Mouse (Mus musculus): ENCODE measurements around the gene Grem1.

Grem1 gene

DNA sequence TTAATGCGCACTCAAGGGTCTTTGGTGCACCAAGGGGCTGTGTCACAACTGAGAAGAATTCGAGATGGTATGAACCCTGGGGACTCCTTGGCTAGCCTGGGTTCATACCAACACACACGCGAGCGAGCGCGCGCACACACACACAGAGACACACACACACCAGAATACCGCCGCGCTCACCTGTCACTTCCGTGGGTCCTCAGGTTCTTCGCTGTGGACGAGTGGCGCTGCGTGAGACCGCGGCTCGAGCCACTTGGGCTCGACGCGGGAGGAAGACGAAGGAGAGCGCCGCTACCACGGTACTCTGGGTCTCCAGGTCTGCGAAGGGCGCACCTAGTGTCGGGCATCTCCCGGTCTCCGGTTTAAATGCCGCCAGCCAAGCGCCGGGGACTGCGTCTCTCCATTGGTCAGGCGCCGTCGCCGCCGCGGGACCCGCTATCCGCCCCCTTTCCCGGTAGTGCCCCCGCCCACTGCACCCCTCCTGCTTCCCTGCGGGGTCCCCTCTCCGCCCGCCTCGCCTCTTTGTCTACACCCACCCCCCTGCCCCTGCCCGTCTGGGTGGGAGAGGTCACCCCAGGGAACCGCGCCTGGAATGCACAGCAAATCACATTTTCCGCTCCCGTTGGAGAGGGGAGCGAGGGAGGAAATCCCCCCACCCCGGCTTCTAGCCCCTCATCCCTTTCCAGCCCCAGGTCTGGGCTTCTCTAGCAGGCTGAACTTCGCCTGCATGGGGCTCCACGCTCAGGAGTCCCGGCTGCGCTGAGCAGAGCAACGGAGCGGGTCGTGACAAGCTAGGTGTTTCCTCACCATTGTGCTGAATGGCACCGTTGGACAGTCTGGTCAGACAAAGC is at the start of gene Grem1:
TSS of gene Grem1 (minus strand) at position 336 of the 851 bp plus-strand sequence.
- DNase-seq, result no peak

- peak in 1 of 2 experiments; percentile 52 for DNase-seq
Observed at GRCm38 (mm10) chr2:113807640-113808039, 49.2 kb upstream of the Grem1 start.

GRCm38 (mm10) chr2:113806851-113807577 is 48.6 kb upstream of the Grem1 start:
- no peak for DNase-seq

DNA sequence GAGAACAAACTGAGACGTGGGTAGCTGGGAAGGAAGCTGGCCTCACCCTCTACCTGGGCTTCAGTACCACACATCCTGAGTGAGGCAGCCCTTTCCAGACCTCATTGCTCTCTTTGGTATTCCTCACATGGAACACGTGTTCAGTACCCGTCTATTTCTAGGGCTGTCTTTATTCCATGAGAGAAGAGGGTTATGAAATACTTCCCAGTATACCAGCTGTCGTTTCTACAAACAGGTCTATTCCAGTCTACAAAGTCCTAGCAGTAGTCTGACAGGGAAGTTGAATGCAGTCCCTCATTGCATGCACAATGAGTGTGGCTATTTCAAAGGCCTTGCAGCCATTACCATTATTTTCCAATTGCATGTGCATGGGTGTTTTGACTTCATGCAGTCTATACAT is 47.3 kb upstream of the Grem1 start:
- no peak for DNase-seq

- no peak for DNase-seq
Observed at GRCm38 (mm10) chr2:113803753-113804152, 45.3 kb upstream of the Grem1 start.

DNA sequence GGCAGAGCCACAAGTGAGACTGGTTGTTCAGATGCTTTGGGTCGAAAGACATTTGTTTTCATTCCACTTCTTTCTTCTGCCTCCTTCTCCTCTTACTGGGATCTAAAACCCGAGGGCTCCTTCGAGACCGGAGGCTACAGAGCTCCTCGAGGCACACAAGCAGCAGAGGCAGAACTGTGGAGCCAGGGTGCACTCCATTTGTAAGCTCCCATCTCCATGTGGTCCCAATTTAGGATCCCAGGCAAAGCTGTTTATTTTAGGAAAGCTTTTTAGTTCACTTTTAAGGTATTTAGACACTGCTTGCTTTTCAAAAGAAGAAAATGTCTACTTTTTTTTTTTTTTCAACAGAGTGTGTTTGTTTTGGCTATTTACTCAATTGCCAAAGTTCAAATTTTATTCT is 42.4 kb upstream of the Grem1 start:
- DNase-seq, result no peak

- DNase-seq, result no peak
Observed at GRCm38 (mm10) chr2:113798605-113799004, 40.2 kb upstream of the Grem1 start.

GRCm38 (mm10) chr2:113795186-113795585 is 36.7 kb upstream of the Grem1 start:
- no peak for DNase-seq

DNA sequence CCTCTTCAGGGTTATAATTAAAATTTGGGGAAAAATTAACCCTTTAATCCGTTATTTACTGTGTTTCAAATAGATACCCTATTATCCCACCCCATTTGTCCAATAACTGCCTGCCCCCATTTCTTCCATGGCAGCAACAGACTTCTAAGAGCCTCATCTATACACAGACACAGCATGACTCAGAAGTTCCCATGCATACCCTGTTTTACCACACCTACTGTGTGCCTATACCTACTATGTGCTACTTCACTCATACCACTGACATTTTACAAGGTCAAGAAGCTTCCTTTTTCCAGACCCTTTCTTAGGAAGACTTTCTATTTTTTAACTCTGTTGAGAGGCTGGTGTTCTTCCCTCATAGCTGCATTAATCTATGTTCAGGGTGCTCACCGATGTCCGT is 35.1 kb upstream of the Grem1 start:
- no peak for DNase-seq

- DNase-seq, result no peak
Observed at GRCm38 (mm10) chr2:113788821-113789387, 30.5 kb upstream of the Grem1 start.

DNA sequence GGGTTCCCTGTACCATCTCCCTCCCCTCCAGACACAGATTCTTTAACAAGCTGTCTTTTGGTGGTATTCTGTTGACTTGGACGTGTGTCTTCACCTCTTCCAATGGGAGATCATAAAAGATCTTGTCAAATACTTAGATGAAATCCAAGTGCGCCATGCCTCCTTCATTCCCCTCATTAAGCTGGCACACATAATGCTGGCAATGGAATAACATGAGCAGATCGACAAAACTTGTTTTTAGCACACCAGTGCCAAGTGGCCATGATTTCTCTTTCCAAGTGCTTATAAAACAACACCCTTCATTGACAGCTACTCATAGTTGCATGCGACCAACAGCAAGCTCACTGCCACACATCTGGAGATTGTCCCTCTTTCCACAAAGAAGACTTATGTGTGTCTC is 29.4 kb upstream of the Grem1 start:
- DNase-seq, result no peak

GRCm38 (mm10) chr2:113784851-113785250 is 26.4 kb upstream of the Grem1 start:
- no peak for DNase-seq

- no peak for DNase-seq
Observed at GRCm38 (mm10) chr2:113781521-113781920, 23.1 kb upstream of the Grem1 start.

- no peak for DNase-seq
Observed at GRCm38 (mm10) chr2:113781107-113781506, 22.7 kb upstream of the Grem1 start.

GRCm38 (mm10) chr2:113779336-113779735 is 20.9 kb upstream of the Grem1 start:
- DNase-seq, result no peak

- DNase-seq, result no peak
Observed at GRCm38 (mm10) chr2:113778036-113778435, 19.6 kb upstream of the Grem1 start.

DNA sequence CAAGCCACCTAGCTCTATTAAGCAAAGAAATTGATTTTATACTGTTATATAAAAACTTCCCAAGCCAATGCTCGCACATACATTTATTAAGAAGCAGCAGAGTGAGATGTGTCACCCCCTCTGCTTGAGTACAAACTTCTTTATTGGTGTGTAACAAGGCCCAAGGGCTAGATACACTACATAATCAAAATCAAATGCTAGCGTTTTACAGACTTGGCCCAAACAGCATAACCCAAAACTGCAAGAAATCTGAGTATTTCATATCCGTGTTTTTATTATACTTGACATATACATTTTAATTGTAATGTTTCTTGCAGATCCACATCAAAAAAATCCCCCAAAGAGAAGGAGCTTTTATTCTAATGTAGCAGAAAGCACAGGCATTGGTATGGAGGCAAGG is 17.9 kb upstream of the Grem1 start:
- no peak for DNase-seq

- no peak for DNase-seq
Observed at GRCm38 (mm10) chr2:113774150-113774805, 15.8 kb upstream of the Grem1 start.

GRCm38 (mm10) chr2:113768541-113769303 is 10.3 kb upstream of the Grem1 start:
- no peak for DNase-seq

DNA sequence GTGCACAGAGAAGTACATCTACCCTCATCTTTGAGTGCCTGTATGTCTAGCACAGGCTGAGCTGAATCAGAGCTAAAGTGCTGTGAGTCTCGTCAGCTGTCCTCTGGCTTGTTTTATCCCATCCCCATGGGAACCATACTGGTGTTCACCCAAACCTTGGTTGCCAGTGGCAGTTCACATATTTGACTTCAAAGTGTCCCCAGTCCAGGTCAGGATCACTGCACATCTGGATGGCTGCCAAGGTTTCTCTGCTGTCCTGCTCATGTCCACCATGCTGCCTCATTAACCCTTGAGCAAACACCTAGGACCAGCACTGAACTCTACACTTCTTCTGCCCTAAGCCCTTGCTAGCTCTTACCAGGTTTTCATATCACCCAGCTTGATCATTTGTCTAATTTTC is 7.4 kb upstream of the Grem1 start:
- no peak for DNase-seq

- no peak for DNase-seq
Observed at GRCm38 (mm10) chr2:113764968-113765367, 6.5 kb upstream of the Grem1 start.

DNA sequence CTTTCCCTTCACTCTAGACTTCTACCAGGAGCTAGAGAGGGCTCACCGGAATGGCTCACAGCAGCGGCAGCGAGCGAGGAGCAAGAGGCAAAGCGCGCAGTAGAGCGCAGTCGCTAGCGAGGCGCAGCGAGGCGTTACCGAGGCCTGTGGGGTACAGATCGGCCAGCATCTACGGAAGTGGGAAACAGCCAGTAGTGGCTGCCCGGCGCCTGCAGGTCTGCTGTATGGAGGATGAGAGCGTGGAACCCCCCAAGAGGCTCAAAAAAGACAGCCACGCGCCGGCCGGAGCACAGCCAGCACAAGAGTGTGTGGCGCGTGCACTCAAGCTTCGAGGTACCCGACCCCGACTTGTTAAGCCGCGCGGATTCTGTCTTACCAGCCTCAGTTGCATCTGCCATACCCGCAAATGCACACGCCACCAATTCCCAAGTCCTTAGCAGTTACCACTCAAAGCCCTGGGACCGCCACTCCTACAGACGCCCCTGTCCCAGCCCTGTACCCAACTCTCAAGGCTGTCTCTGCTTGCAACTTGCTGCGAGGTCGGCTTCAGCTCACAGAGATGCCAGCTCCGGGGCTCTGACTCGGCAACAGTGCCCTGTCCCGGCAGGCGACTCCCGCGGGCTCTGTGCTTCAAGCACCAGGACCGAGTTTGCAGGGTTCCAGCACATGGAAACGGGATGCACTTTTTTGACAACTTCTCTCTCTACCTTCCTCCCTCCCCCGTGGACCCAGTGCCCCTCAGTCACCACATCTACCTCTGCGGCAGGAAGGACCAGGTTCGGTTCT is 728 bp downstream of the Grem1 start:
- DNase-seq, result no peak

Data from spleen, adult 18-20 months (tissue).